9 mouse cellular contexts compared by ENCODE assay signal in the genomic region with DNA sequence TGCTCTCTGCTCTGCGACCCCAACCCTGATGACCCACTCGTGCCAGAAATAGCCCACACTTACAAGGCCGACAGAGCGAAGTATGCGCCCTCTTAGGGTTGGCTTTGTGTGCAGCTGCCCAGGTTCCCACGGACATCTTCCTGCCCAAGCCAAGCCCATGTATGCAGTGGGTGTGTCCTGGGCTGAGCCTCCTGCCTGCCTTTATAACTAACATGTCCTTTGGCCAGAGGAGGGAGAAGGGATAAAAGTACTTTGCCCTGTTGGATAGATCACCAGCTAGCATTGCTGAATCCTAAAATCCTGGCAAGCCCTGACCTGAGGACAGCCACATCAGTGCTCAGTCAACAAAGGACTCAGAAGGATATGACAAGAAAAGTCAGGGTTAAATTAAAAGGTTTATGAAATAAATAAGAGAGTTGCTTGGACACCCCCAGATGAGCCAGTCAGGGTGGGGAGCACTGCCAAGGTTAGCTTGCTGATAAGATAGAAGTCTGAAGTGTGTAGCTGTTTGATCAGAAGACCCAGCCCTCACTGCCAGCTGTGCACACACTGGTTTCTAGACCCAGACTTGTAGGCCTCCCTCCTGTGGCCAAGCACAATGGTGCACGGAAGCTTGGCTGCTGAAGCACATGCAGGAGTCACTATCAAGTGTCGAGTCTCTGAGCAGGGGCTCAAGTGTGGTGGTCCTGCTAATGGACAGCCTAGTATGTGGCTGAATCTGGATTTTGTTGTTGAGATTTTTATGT. TPM values are rescaled to one million over a fixed set of nuclear protein-coding genes. Genes with fewer than 3 reads are reported as not detected.
DNase-seq lines count a peak whose midpoint lies in the region; ATAC-seq and TF ChIP-seq lines count a peak whose summit lies in the region.
"Had no signal": no experiment of that assay in that cellular context is flagged by ENCODE, and none has a peak within 500 bp of the region (broad histone marks: within the 10 kb centered on the region; RNA-seq: fewer than 3 reads in every experiment).

No protein-coding gene starts in this region.

- H3K9me3 ChIP-seq in heart, embryonic 14.5 days (ENCODE audit: control insufficient read depth, low read length), result no peaks in the 10 kb centered on the region
- H3K9me3 ChIP-seq in heart, embryonic 11.5 days (replicated peaks; ENCODE audit: control insufficient read depth, low read length), result no peaks in the 10 kb centered on the region

- no peak overlapping the region for H3K27ac ChIP-seq in heart, embryonic 14.5 days (replicated peaks in 1 of 2; ENCODE audit: control insufficient read depth in 1 of 2, insufficient read depth in 1 of 2, low read depth in 2 of 2, low read length in 2 of 2)
- H3K27ac ChIP-seq in heart, embryonic 11.5 days (ENCODE audit: low read depth, low read length), result no peak overlapping the region
- no peak overlapping the region for H3K27ac ChIP-seq in cerebellum, adult 2 months (ENCODE audit: insufficient read depth, low read length)

- no peak for TF ChIP-seq CTCF in cerebellum, adult 2 months (IDR thresholded peaks at IDR 0.05; ENCODE audit: borderline replicate concordance, insufficient read depth, low read depth, low read length)

- TF ChIP-seq POLR2A in cerebellum, adult 2 months (IDR thresholded peaks at IDR 0.05; ENCODE audit: borderline replicate concordance, insufficient read depth, low read length), result no peak

- no peak overlapping the region for H3K4me2 ChIP-seq in heart, embryonic 14.5 days (ENCODE audit: low read length)
- H3K4me2 ChIP-seq in heart, embryonic 11.5 days, result no peak overlapping the region

- H3K4me3 ChIP-seq in heart, embryonic 14.5 days (ENCODE audit: control insufficient read depth in 1 of 2, insufficient read depth in 1 of 2, low read depth in 1 of 2, low read length in 2 of 2), result no peak overlapping the region
- H3K4me3 ChIP-seq in heart, embryonic 11.5 days (ENCODE audit: low read depth, low read length), result no peak overlapping the region
- no peak overlapping the region for H3K4me3 ChIP-seq in cerebellum, adult 2 months (replicated peaks; ENCODE audit: insufficient read depth, low read depth, low read length)

- H3K36me3 ChIP-seq in heart, embryonic 14.5 days (ENCODE audit: control insufficient read depth, insufficient read depth, low read length), result peaks cover 11% of the 10 kb centered on the region; the same call in 1 of the 2 replicates
- no peaks in the 10 kb centered on the region for H3K36me3 ChIP-seq in heart, embryonic 11.5 days (ENCODE audit: control insufficient read depth, insufficient read depth, low read length)

- H3K9ac ChIP-seq in heart, embryonic 14.5 days (ENCODE audit: low read length), result no peak overlapping the region
- H3K9ac ChIP-seq in heart, embryonic 11.5 days (ENCODE audit: low read depth, low read length), result no peak overlapping the region

- ATAC-seq in heart, embryonic 14.5 days (ENCODE audit: insufficient number of reproducible peaks, insufficient read depth, low FRiP score, low read depth), result peak; percentile 17; the same call in 1 of the 2 replicates
- no peak for ATAC-seq in heart, embryonic 11.5 days (replicated peaks; ENCODE audit: insufficient number of reproducible peaks, low FRiP score, low TSS enrichment)

- WGBS in heart, embryonic 14.5 days, result 29% methylated on average over 8 of the region's 8 CpGs
- WGBS in heart, embryonic 11.5 days (ENCODE audit: insufficient replicate concordance), result 53% methylated on average over 8 of the region's 8 CpGs
- 71% methylated on average over 8 of the region's 8 CpGs for WGBS in cerebellum, adult 2 months

- peaks cover under 1% of the 10 kb centered on the region in 2 experiments; a peak in 2 of 4 replicates for H3K4me1 ChIP-seq in heart, embryonic 14.5 days (ENCODE audit: control insufficient read depth in 2 of 2, insufficient read depth in 2 of 2, low read length in 2 of 2)
- peaks cover 5% of the 10 kb centered on the region; the same call in 1 of the 2 replicates for H3K4me1 ChIP-seq in heart, embryonic 11.5 days (ENCODE audit: control insufficient read depth, insufficient read depth, low read length)
- H3K4me1 ChIP-seq in cerebellum, adult 2 months (ENCODE audit: control insufficient read depth, insufficient read depth, low read length), result peaks cover 22% of the 10 kb centered on the region

- peak; percentile 26 for DNase-seq in 3T3-L1 (ENCODE audit: low read depth, low spot score)
- peak; percentile 42 for DNase-seq in adipocyte (ENCODE audit: low spot score)
- DNase-seq in liver, result peak; percentile 64
- no peak for DNase-seq in cerebellum, adult 2 months
- DNase-seq in spleen, adult 18-20 months, result no peak
- no peak for DNase-seq in urinary bladder, postnatal 14 days (ENCODE audit: low spot score)
- DNase-seq: cerebellum, adult 9-10 months had no signal

- no peaks in the 10 kb centered on the region for H3K27me3 ChIP-seq in heart, embryonic 14.5 days (ENCODE audit: control insufficient read depth, insufficient read depth, low read length)
- no peaks in the 10 kb centered on the region for H3K27me3 ChIP-seq in heart, embryonic 11.5 days (ENCODE audit: control insufficient read depth, insufficient read depth, low read length)
- H3K27me3 ChIP-seq in cerebellum, adult 2 months (ENCODE audit: control insufficient read depth, insufficient read depth, low read length), result no peaks in the 10 kb centered on the region

RNA-seq across cellular contexts. Expression of a gene that starts 5.9 kb away (rescaled TPM):
- 65.6 and 71.2 TPM in 2 replicates for polyA plus RNA-seq in heart, embryonic 14.5 days (2014; fragmentation: Nextera tagmentation; extraction: Ambion mirVana)
- 88.3 and 90.3 TPM in 2 replicates for polyA plus RNA-seq in heart, embryonic 11.5 days (2014; fragmentation: Nextera tagmentation; extraction: Ambion mirVana)
- 80.9 and 83.7 TPM in 2 replicates for polyA plus RNA-seq in cerebellum, adult 2 months (2012; rRNA removed)

RNA-seq across cellular contexts. Expression of a gene that starts 20.2 kb away (rescaled TPM):
- 19.9 and 22.1 TPM in 2 replicates for polyA plus RNA-seq in heart, embryonic 14.5 days (2014; fragmentation: Nextera tagmentation; extraction: Ambion mirVana)
- polyA plus RNA-seq in heart, embryonic 11.5 days (2014; fragmentation: Nextera tagmentation; extraction: Ambion mirVana), result 14.2 and 18.7 TPM in 2 replicates
- 36.4 and 37.9 TPM in 2 replicates for polyA plus RNA-seq in cerebellum, adult 2 months (2012; rRNA removed)

RNA-seq across cellular contexts. Expression of a gene that starts 21.2 kb away (rescaled TPM):
- 1,077 and 1,126 TPM in 2 replicates for polyA plus RNA-seq in heart, embryonic 14.5 days (2014; fragmentation: Nextera tagmentation; extraction: Ambion mirVana)
- polyA plus RNA-seq in heart, embryonic 11.5 days (2014; fragmentation: Nextera tagmentation; extraction: Ambion mirVana), result 761 and 811 TPM in 2 replicates
- polyA plus RNA-seq in cerebellum, adult 2 months (2012; rRNA removed), result 0.63 and 1.1 TPM in 2 replicates

RNA-seq across cellular contexts. Expression of a gene that starts 55.4 kb away (rescaled TPM):
- 5.6 and 7.0 TPM in 2 replicates for polyA plus RNA-seq in heart, embryonic 14.5 days (2014; fragmentation: Nextera tagmentation; extraction: Ambion mirVana)
- 5.1 and 5.7 TPM in 2 replicates for polyA plus RNA-seq in heart, embryonic 11.5 days (2014; fragmentation: Nextera tagmentation; extraction: Ambion mirVana)
- polyA plus RNA-seq in cerebellum, adult 2 months (2012; rRNA removed), result 15.0 and 19.3 TPM in 2 replicates

Comparison
In these comparisons a context has a peak if more than half of its experiments do, and no peak if none do; other contexts are left out.
1. DNase-seq: peak in 3T3-L1 (single experiment), adipocyte (single experiment) and liver (single experiment); none in cerebellum, adult 2 months (0 of 2), spleen, adult 18-20 months (0 of 2) and urinary bladder, postnatal 14 days (single experiment).
2. RNA of a gene that starts 21.2 kb away (polyA plus RNA-seq): 1,077 to 1,126 TPM in heart, embryonic 14.5 days and 761 to 811 TPM in heart, embryonic 11.5 days; 0.63 to 1.1 TPM in cerebellum, adult 2 months; every median in the first group is over 100 times any median in the second.